Mouse (Mus musculus) erythroblast, embryonic 14.5 days (primary cell): ENCODE measurements around the gene Nup50.

Source experiments
- GATA1 ChIP-seq: IDR thresholded peaks from 2 replicates; pipeline ENCODE4 v1.6.1; 2012; ENCODE audit warnings: low read length, inconsistent platforms, mixed read lengths
- TAL1 ChIP-seq: IDR thresholded peaks from 3 replicates; pipeline ENCODE4 v1.6.1; 2012; ENCODE audit warnings: low read length, inconsistent platforms, mixed read lengths

GRCm38 (mm10) chr15:84940102-84940501 is 16.9 kb downstream of the Nup50 start:
- TF ChIP-seq GATA1 (no peak), TAL1 (no peak)
